Mouse (Mus musculus): ENCODE results near the gene Cd6. TPM values are rescaled to one million over a fixed set of nuclear protein-coding genes. Genes with fewer than 3 reads are reported as not detected.
A peak's percentile ranks its signal among the peaks of the same experiment; 100 is the strongest.

Gene Cd6
- polyA plus RNA-seq, 2 experiments from 2014 or later = 365 to 512 TPM

GRCm38 (mm10) chr19:10759983-10760831, 69.7 kb downstream of the Cd6 start:
- no peak for ATAC-seq

GRCm38 (mm10) chr19:10759525-10759924, 70.3 kb downstream of the Cd6 start:
- ATAC-seq = no peak

GRCm38 (mm10) chr19:10758708-10759107, 71.2 kb downstream of the Cd6 start:
- ATAC-seq = no peak

- no peak for ATAC-seq
Observed at GRCm38 (mm10) chr19:10757526-10757925, 72.3 kb downstream of the Cd6 start.

GRCm38 (mm10) chr19:10757125-10757524, 72.7 kb downstream of the Cd6 start:
- peak; percentile 79 for ATAC-seq

GRCm38 (mm10) chr19:10752646-10753045, 77.2 kb downstream of the Cd6 start:
- no peak for ATAC-seq

- no peak for ATAC-seq
Observed at GRCm38 (mm10) chr19:10752106-10752505, 77.8 kb downstream of the Cd6 start.

- peak; percentile 21 for ATAC-seq
Observed at GRCm38 (mm10) chr19:10751607-10752006, 78.3 kb downstream of the Cd6 start.

GRCm38 (mm10) chr19:10750161-10750560, 79.7 kb downstream of the Cd6 start:
- no peak for ATAC-seq

- ATAC-seq = no peak
Observed at GRCm38 (mm10) chr19:10749295-10749694, 80.6 kb downstream of the Cd6 start.

- no peak for ATAC-seq
Observed at GRCm38 (mm10) chr19:10748401-10749102, 81.3 kb downstream of the Cd6 start.

GRCm38 (mm10) chr19:10747718-10748117, 82.1 kb downstream of the Cd6 start:
- peak; percentile 80 for ATAC-seq

GRCm38 (mm10) chr19:10747182-10747581, 82.7 kb downstream of the Cd6 start:
- ATAC-seq = peak; percentile 20

GRCm38 (mm10) chr19:10742565-10742964, 87.3 kb downstream of the Cd6 start:
- ATAC-seq = no peak

- peak; percentile 28 for ATAC-seq
Observed at GRCm38 (mm10) chr19:10742145-10742544, 87.7 kb downstream of the Cd6 start.

- ATAC-seq = peak; percentile 30
Observed at GRCm38 (mm10) chr19:10740641-10741440, 89.0 kb downstream of the Cd6 start.

- ATAC-seq = peak; percentile 13
Observed at GRCm38 (mm10) chr19:10739916-10740315, 89.9 kb downstream of the Cd6 start.

Other genes starting within 250 kb of the Cd6 start
- gene Ddb1, start 224.7 kb downstream of the Cd6 start, polyA plus RNA-seq (2017; shearing (Covaris generic)) = 10 to 100 TPM; 79.6 to 85.1 TPM
- gene Tkfc, start 224.4 kb downstream of the Cd6 start, polyA plus RNA-seq (2017; shearing (Covaris generic)) = 10 to 100 TPM in 1 of 2 experiments, 1 to 10 TPM in 1; 6.3 to 12.3 TPM
- 1 to 10 TPM in 1 of 2 experiments, not detected in 1; 1.1 TPM for gene Vwce, start 195.8 kb downstream of the Cd6 start, polyA plus RNA-seq (2017; shearing (Covaris generic))
- gene Pga5, start 152.0 kb downstream of the Cd6 start, polyA plus RNA-seq (2017; shearing (Covaris generic)) = not detected
- gene Vps37c, start 141.3 kb downstream of the Cd6 start, polyA plus RNA-seq (2017; shearing (Covaris generic)) = 10 to 100 TPM; 11.1 to 13.2 TPM
- gene Cd5, start 91.1 kb downstream of the Cd6 start, polyA plus RNA-seq (2017; shearing (Covaris generic)) = 100 to 1,000 TPM; 406 to 482 TPM
- 1 to 10 TPM; 3.8 to 6.2 TPM for gene Slc15a3, start 9.7 kb upstream of the Cd6 start, polyA plus RNA-seq (2017; shearing (Covaris generic))
- gene Tmem132a, start 39.9 kb upstream of the Cd6 start, polyA plus RNA-seq (2017; shearing (Covaris generic)) = under 1 TPM in 1 of 2 experiments, not detected in 1; 0.89 TPM
- gene Tmem109, start 51.9 kb upstream of the Cd6 start, polyA plus RNA-seq (2017; shearing (Covaris generic)) = 10 to 100 TPM; 59.2 to 65.4 TPM
- 10 to 100 TPM; 11.7 to 29.4 TPM for gene Prpf19, start 65.2 kb upstream of the Cd6 start, polyA plus RNA-seq (2017; shearing (Covaris generic))
- gene Zp1, start 90.6 kb upstream of the Cd6 start, polyA plus RNA-seq (2017; shearing (Covaris generic)) = not detected
- not detected for gene Ptgdr2, start 107.1 kb upstream of the Cd6 start, polyA plus RNA-seq (2017; shearing (Covaris generic))
- gene Ccdc86, start 119.2 kb upstream of the Cd6 start, polyA plus RNA-seq (2017; shearing (Covaris generic)) = 10 to 100 TPM in 1 of 2 experiments, 1 to 10 TPM in 1; 7.9 to 11.1 TPM
- gene Ms4a10, start 144.6 kb upstream of the Cd6 start, polyA plus RNA-seq (2017; shearing (Covaris generic)) = not detected
- gene Ms4a15, start 163.2 kb upstream of the Cd6 start, polyA plus RNA-seq (2017; shearing (Covaris generic)) = under 1 TPM in 1 of 2 experiments, not detected in 1; 0.20 TPM
- not detected for gene Ms4a18, start 188.0 kb upstream of the Cd6 start, polyA plus RNA-seq (2017; shearing (Covaris generic))